Mouse (Mus musculus) heart, postnatal 0 days (tissue): ENCODE measurements at regions not wholly inside any gene's neighbourhood (a gene's known extent, or its start where the extent isn't known, plus 50 kb on each side); places are given as distances from the start of the nearest gene placed in this dataset.

Source experiments
- ATAC-seq: fragments of 200-750 bp; cut with Nextera tagmentation; 2 replicates; pipeline ENCODE4 v1.8.0; 2017; ENCODE audit warnings: low read depth, moderate number of reproducible peaks, moderate library complexity; ENCODE audit not compliant: insufficient read depth
- DNase-seq: peaks from one replicate; pipeline ENCODE4 v3.0.0-alpha.2; 2016; ENCODE audit warnings: low spot score
- H3K27ac ChIP-seq: fragments of 300-500 bp; sonication (generic); 2 replicates; pipeline ENCODE4 v1.5.1; 2014; ENCODE audit warnings: low read depth, mild to moderate bottlenecking
- H3K27me3 ChIP-seq: fragments of 300-500 bp; sonication (generic); 2 replicates; pipeline ENCODE4 v1.6.1; 2014; ENCODE audit warnings: low read length, mixed read lengths; ENCODE audit not compliant: control insufficient read depth, insufficient read depth
- H3K36me3 ChIP-seq: fragments of 300-500 bp; sonication (generic); replicated peaks from 2 replicates; pipeline ENCODE4 v1.6.1; 2014; ENCODE audit warnings: low read length, mixed read lengths; ENCODE audit not compliant: control insufficient read depth, insufficient read depth
- H3K4me1 ChIP-seq: fragments of 300-500 bp; sonication (generic); 2 replicates; pipeline ENCODE4 v1.6.1; 2014; ENCODE audit warnings: antibody characterized with exemption; ENCODE audit not compliant: control insufficient read depth, insufficient read depth
- H3K4me2 ChIP-seq: fragments of 300-500 bp; sonication (generic); 2 replicates; pipeline ENCODE4 v1.6.1; 2014; ENCODE audit warnings: low read depth, mild to moderate bottlenecking, low read length, moderate library complexity
- H3K4me3 ChIP-seq: fragments of 300-500 bp; sonication (generic); 2 replicates; pipeline ENCODE4 v1.5.1; 2014; ENCODE audit warnings: low read depth, low read length
- H3K9ac ChIP-seq: fragments of 300-500 bp; sonication (generic); replicated peaks from 2 replicates; pipeline ENCODE4 v1.6.1; 2014; ENCODE audit warnings: low read depth, low read length, mixed read lengths
- H3K9me3 ChIP-seq: fragments of 300-500 bp; sonication (generic); replicated peaks from 2 replicates; pipeline ENCODE4 v1.6.1; 2016; ENCODE audit warnings: low read length; ENCODE audit not compliant: control insufficient read depth
- CTCF ChIP-seq: IDR thresholded peaks from 2 replicates; pipeline ENCODE4 v1.5.1; 2016; ENCODE audit warnings: antibody characterized with exemption, control low read depth, low read depth
- EP300 ChIP-seq: IDR thresholded peaks from 2 replicates; pipeline ENCODE4 v1.6.1; 2016; ENCODE audit warnings: antibody characterized with exemption, low read depth
- WGBS: fragments of 180-500 bp; shearing (Covaris S2); extraction: QIAGEN DNeasy Blood & Tissue Kit; methylation state at CpG from one replicate; pipeline ENCODE4 v1.1.7; 2014; 5-methylcytosine and 5-hydroxymethylcytosine counted together

DNA sequence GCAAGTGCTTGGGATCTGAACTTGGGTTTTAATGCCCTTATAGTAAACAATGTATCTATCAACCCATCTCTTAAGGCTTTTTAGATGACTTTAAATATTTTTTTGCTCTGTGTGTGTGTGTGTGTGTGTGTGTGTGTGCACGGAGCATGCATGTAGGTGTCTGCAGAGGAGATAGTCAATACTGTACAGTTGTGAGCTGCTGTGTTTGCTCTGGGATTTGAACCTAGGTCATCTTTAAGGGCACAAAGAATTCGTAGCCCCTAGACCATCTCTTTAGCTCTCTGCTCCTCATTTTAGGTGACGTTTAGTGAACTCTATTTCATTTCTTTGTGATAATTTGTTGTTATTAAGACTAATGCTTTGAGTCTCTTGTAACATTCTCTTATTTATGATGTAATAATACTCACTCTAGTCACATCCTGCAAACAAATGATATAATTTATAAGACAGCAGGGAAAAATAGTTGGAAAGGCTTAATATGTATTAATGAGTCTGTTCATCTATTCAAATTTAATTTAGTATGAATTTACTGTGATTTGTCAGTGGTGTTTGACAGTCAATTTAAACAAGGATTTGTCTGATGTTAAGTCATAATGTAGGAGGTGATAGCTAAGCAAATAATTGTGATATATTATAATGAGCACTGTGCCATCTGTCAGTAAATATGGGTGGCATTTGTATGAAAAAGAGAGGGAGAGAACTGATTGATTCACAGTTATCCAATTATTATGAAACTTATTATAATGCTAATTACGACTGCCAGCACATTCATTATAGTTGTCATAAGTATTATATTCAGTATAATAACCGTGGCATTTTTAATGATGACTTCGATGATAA, 212.8 kb upstream of the Tnc start:
- Histone ChIP-seq H3K9me3 (no peaks in the 10 kb centered on the region), H3K9ac (no peak overlapping the region), H3K36me3 (no peaks in the 10 kb centered on the region), H3K4me2 (no peak overlapping the region), H3K4me1 (no peaks in the 10 kb centered on the region), H3K4me3 (no peak overlapping the region), H3K27me3 (no peaks in the 10 kb centered on the region), H3K27ac (no peak overlapping the region)
- ATAC-seq, result no peak
- no peak for DNase-seq
- WGBS, result 71% methylated on average over 6 of the region's 6 CpGs
- TF ChIP-seq CTCF, result no peak
- TF ChIP-seq EP300, result no peak

DNA sequence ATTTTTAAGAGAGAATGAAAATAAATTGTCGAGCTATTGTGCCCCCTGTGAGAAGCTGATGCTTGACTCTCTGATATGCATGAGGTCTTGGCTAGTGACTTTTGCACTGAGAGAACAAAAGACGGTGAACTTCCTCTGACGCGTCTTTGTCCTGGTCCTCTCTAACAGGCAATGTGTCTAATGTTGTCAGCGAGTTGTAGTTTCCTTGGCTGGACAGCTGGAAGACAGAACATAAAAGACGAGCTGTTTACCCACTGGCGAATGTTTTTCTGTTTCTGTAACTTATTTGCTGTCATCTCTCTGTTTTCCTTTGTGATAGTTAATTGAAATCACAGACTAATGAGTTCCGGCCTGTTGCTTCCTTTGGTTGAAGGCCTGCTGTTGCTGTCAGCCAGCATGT, 208.4 kb upstream of the Tnc start:
- Histone ChIP-seq H3K27me3 (no peaks in the 10 kb centered on the region), H3K4me1 (no peaks in the 10 kb centered on the region), H3K27ac (no peak overlapping the region), H3K4me2 (no peak overlapping the region), H3K9me3 (no peaks in the 10 kb centered on the region), H3K4me3 (no peak overlapping the region), H3K9ac (no peak overlapping the region), H3K36me3 (no peaks in the 10 kb centered on the region)
- WGBS, result 62% methylated on average over 8 of the region's 8 CpGs
- no peak for ATAC-seq
- no peak for DNase-seq
- TF ChIP-seq EP300 (no peak), CTCF (no peak)

DNA sequence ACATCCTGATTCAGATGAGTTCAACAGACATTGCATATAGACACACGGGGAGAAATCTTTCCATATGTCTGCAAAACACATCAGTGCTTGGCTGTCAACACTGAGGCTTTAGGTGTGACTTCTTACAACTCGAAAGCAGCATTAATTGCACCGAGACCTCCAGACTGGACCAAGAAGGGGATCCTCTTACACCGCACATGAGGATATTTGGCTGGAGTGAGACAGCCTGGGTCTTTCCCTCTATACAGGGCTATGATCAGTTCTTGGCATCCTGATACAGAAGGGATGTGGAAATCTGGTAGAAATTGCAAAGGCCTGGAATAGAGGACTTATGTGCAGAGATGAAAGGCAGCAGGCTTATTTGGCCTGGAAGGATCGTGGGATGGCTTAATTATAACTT, 203.9 kb upstream of the Tnc start:
- WGBS, result 65% methylated on average over 5 of the region's 5 CpGs
- H3K9me3 ChIP-seq, result no peaks in the 10 kb centered on the region
- no peak for TF ChIP-seq EP300
- no peak for TF ChIP-seq CTCF
- H3K4me3 ChIP-seq, result no peak overlapping the region
- ATAC-seq (no peak), DNase-seq (no peak)
- H3K4me2 ChIP-seq, result no peak overlapping the region
- H3K9ac ChIP-seq, result no peak overlapping the region
- H3K36me3 ChIP-seq, result no peaks in the 10 kb centered on the region
- no peak overlapping the region for H3K27ac ChIP-seq
- no peaks in the 10 kb centered on the region for H3K4me1 ChIP-seq
- no peaks in the 10 kb centered on the region for H3K27me3 ChIP-seq

DNA sequence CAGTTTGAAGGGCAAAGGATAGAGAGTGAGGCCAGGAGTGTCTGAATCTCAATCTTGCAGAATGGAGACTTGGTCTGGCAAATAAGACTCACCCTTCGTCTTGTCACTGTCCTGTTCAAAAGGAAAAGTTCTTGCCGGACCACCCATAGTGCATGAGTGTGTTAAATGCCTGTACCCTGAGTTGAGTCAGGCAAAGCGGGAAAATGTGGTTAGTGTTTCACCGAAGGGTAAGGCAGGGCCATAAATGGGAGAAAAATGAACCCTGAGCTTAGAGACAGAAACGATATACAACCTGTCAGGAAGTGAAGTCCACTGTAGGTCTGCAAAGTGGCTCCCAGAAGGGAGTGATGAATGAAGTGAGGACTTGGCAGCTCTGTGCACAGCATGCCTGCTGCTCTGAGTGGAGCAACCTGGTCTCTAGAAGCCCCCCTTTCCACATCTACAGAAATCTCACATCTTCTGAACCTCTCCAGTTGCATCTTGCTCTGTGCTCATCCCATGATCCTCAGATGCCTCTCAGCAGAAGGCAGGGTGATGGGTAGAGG, 191.5 kb upstream of the Tnc start:
- H3K27me3 ChIP-seq, result no peaks in the 10 kb centered on the region
- H3K4me3 ChIP-seq, result no peak overlapping the region
- H3K4me2 ChIP-seq, result no peak overlapping the region
- H3K36me3 ChIP-seq, result no peaks in the 10 kb centered on the region
- ATAC-seq (no peak), DNase-seq (no peak)
- 69% methylated on average over 5 of the region's 5 CpGs for WGBS
- no peak overlapping the region for H3K9ac ChIP-seq
- H3K27ac ChIP-seq, result no peak overlapping the region
- H3K4me1 ChIP-seq, result no peaks in the 10 kb centered on the region
- TF ChIP-seq CTCF, result no peak
- TF ChIP-seq EP300, result no peak
- H3K9me3 ChIP-seq, result no peaks in the 10 kb centered on the region

DNA sequence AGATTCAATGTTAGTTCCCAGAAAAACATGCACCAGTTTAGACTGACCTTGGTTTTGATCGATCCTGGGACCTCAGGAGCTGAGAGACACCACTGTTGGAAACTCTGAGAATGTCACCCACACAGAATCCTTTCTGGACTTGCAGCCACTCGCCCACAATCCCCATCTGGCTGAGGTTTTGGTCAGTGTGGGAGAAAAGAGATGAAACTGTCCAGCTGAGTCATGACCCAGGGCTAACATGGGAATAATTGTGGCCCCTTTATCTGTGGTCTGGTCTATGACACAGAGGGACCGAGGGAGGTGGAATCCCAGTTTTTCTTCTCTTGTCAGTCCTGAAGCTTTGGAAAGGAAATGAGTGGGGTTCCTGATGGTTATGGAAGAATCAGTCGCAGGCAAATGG, 188.7 kb upstream of the Tnc start:
- DNase-seq (no peak), ATAC-seq (no peak)
- TF ChIP-seq CTCF, result no peak
- TF ChIP-seq EP300, result no peak
- Histone ChIP-seq H3K9me3 (no peaks in the 10 kb centered on the region), H3K4me2 (no peak overlapping the region), H3K27me3 (no peaks in the 10 kb centered on the region), H3K4me1 (no peaks in the 10 kb centered on the region), H3K36me3 (no peaks in the 10 kb centered on the region), H3K4me3 (no peak overlapping the region), H3K27ac (no peak overlapping the region), H3K9ac (no peak overlapping the region)
- WGBS, result 62% methylated on average over 4 of the region's 4 CpGs

DNA sequence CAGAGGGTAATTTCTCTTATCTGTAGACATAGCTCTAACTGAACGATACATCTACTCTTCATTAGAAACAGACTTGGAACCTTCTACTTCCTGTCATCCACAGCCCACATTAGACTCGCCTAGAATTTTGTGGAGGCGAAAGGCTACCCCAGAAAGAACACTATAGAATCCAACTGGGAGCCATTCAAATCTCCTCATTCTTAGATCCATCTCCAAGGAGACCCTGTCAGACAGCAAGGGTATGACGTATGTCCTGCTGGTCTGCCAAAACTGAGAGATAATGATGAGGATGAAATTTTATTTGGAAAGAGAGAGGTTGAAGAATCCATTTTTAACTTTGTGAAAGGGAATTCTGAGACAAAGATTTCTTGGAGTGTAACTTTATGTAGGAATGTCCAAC, 185.3 kb upstream of the Tnc start:
- DNase-seq (no peak), ATAC-seq (no peak)
- Histone ChIP-seq H3K36me3 (no peaks in the 10 kb centered on the region), H3K4me1 (no peaks in the 10 kb centered on the region), H3K4me2 (no peak overlapping the region), H3K9ac (no peak overlapping the region), H3K27me3 (no peaks in the 10 kb centered on the region), H3K9me3 (no peaks in the 10 kb centered on the region), H3K4me3 (no peak overlapping the region), H3K27ac (no peak overlapping the region)
- TF ChIP-seq CTCF (no peak), EP300 (no peak)
- 62% methylated on average over 4 of the region's 4 CpGs for WGBS
